Mouse (Mus musculus): ENCODE measurements around the gene Olfr776. TPM values are rescaled to one million over a fixed set of nuclear protein-coding genes. Genes with fewer than 3 reads are reported as not detected.
"Not testable (repeated sequence)": the region's sequence is repeated elsewhere in the genome, so short reads cannot be mapped to it uniquely, and the experiment has no call there.

The Olfr776 gene
- not detected in 2 replicates for polyA plus RNA-seq (2012; rRNA removed)

DNA sequence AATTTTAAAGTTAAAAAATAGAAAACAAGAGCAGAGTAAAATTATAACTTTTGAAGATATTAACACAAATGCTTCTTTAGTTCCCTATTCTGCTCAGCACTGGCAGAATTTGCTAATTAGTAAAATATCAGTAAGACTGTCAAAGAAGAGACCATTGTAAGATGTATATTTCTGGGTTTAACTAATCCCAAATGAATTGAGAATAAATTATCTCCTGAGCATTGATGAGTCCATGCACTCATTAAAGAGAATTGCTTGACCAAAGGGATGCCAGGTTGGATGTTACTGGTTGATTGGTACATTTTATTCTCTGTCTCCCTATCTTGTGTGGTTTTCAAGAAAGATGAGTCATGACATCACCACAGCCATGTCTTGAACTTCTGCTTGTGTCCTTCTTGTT is at the start of gene Olfr776:
Gene Olfr776 (plus strand): TSS at position 301 of the 400 bp plus-strand sequence.
- DNase-seq (ENCODE audit: extremely low spot score in 1 of 2, low spot score in 1 of 2) = no peak

DNA sequence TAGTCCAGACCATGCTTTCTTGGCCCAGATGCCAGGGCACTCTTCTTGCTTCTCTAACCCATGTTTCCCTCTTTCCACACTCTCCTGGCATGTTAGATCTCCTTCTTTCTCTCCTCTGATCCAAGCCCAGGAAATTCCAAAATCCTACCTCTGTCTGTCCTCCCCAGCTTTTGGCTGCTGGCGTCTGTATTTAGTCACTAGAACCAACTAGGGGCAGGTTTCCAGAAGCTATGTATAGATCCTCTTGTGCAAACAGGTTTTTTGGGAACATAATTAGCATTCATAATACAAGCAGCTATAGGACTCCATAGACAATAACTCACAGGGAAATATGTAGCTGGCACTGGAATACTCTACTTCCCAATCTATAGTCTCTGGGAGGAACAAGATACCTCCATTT is 28.2 kb upstream of the Olfr776 start:
- DNase-seq (ENCODE audit: extremely low spot score in 1 of 2, low spot score in 1 of 2) = peak in 1 of 2 experiments; percentile 34

DNA sequence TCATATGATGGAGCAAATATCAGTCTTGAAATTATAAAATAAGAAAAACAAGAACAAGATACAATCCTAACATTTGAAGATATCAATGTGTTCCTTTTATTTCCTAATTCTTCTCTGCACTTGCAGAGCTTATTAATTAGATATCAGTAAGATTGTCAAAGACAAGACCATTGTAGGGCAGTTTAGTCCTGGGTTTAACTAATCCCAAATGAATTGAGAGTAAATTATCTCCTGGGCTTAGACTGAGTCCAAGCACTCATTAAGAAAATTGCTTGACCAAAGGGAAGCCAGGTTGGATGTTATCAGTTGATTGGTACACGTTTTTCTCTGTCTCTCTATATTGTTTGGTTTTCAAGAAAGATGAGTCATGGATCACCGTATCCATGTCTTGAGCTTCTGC is 23.0 kb upstream of the Olfr776 start, which contains the start of gene Olfr774:
Gene Olfr774 (plus strand): TSS at position 301 of the 400 bp plus-strand sequence.
- no peak for DNase-seq (ENCODE audit: extremely low spot score in 1 of 2, low spot score in 1 of 2)

DNA sequence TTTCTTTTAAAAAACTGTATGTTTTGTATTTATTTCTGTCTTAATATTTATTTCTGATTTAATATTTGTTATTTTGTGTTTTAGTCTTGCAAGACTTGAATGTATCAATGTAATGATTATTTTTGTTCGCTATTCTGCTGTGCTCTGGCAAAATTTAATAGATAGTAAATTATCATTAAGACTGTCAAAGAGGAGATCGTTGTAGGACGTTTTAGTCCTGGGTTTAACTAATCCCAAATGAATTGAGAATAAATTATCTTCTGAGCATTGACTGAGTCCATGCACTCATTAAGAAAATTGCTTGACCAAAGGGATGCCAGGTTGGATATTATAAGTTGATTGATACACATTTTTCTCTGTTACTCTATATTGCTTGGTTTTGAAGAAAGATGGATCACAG is 10.8 kb upstream of the Olfr776 start, which contains the start of gene Olfr775:
Gene Olfr775 (plus strand): TSS at position 301 of the 400 bp plus-strand sequence.
- DNase-seq (ENCODE audit: extremely low spot score in 1 of 2, low spot score in 1 of 2) = no peak

DNA sequence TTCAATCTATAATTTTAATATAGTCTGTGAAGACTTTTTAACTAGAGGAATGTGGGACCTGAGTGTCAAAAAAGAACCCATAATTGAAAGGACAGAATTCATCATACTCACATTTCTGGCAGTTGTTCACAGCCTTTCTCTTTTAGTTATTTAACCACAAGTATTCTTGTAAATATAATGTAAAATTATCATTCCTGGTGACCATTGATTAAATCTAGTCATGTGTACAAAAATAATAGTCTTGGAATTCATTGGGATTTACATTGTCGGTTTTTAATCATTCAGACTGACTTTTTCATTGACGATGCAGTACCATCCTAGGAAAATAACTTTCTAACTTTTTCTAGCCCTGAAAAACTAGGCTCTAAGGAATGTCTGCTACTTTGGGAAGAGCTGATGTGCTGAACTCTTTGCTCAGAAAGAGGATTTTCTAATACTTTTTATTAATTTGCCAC is 12.2 kb downstream of the Olfr776 start, which contains the start of gene Olfr777:
Gene Olfr777 (minus strand): TSS at position 405 of the 455 bp plus-strand sequence.
- DNase-seq (ENCODE audit: extremely low spot score in 1 of 2, low spot score in 1 of 2) = no peak

DNA sequence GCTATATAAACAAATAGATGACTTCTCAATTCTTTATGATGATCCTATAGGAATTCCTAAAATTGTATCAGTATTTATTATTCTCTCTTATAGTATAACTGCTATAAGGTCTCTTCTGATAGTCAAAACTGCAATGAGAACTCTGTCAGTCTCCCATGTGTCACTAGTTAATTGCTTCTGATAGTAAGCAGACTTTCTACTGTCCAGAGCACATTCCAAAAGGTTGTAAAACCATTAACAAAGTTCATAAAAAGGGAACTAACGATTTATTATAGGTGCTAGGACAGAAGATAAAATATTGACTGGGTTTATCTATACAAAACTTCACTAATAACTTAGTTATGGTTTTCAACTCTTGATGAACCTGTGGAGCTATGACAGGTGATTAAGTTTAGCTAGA is 54.0 kb downstream of the Olfr776 start:
- not testable (repeated sequence) for DNase-seq (ENCODE audit: extremely low spot score in 1 of 2, low spot score in 1 of 2)

DNA sequence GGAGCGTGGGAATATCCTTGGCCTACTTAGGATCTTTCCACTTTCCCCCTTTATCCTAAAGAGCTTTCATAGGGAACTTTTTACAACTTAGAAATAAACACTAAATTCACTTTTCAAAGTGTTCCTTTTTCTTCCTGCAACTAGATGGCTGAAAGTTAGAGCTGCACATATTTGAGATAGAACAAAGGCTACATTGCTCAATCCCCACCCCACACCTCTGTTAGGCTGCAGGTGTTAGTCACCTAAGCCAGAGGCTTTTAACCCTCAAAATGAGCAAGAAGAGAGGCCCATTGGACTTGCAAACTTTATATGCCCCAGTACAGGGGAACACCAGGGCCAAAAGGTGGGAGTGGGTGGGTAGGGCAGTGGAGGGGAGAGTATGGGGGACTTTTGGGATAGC is 54.6 kb downstream of the Olfr776 start:
- not testable (repeated sequence) for DNase-seq (ENCODE audit: extremely low spot score in 1 of 2, low spot score in 1 of 2)

Other genes with a start within 250 kb of the Olfr776 start
- gene Olfr763, start 248.3 kb upstream of the Olfr776 start, polyA plus RNA-seq (2012; rRNA removed) = 0.04 TPM in 1 of 2 replicates, not detected in the other
- not detected in 2 replicates for gene Olfr764-ps1, start 219.2 kb upstream of the Olfr776 start, polyA plus RNA-seq (2012; rRNA removed)
- gene Olfr765, start 209.1 kb upstream of the Olfr776 start, polyA plus RNA-seq (2012; rRNA removed) = not detected in 2 replicates
- gene Olfr766-ps1, start 190.2 kb upstream of the Olfr776 start, polyA plus RNA-seq (2012; rRNA removed) = not detected in 2 replicates
- not detected in 2 replicates for gene Olfr767, start 176.2 kb upstream of the Olfr776 start, polyA plus RNA-seq (2012; rRNA removed)
- gene Olfr768, start 159.8 kb upstream of the Olfr776 start, polyA plus RNA-seq (2012; rRNA removed) = not detected in 2 replicates
- not detected in 2 replicates for gene Olfr769, start 141.3 kb upstream of the Olfr776 start, polyA plus RNA-seq (2012; rRNA removed)
- gene Olfr770, start 120.1 kb upstream of the Olfr776 start, polyA plus RNA-seq (2012; rRNA removed) = not detected in 2 replicates
- not detected in 2 replicates for gene Olfr771, start 94.4 kb upstream of the Olfr776 start, polyA plus RNA-seq (2012; rRNA removed)
- not detected in 2 replicates for gene Olfr772, start 81.2 kb upstream of the Olfr776 start, polyA plus RNA-seq (2012; rRNA removed)
- gene Olfr773, start 71.7 kb upstream of the Olfr776 start, polyA plus RNA-seq (2012; rRNA removed) = not detected in 2 replicates
- not detected in 2 replicates for gene Olfr774, start 22.9 kb upstream of the Olfr776 start, polyA plus RNA-seq (2012; rRNA removed)
- 0.04 TPM in 1 of 2 replicates, not detected in the other for gene Olfr775, start 10.7 kb upstream of the Olfr776 start, polyA plus RNA-seq (2012; rRNA removed)
- not detected in 2 replicates for gene Olfr777, start 12.4 kb downstream of the Olfr776 start, polyA plus RNA-seq (2012; rRNA removed)
- not detected in 2 replicates for gene Olfr780, start 59.0 kb downstream of the Olfr776 start, polyA plus RNA-seq (2012; rRNA removed)
- gene Olfr781, start 69.7 kb downstream of the Olfr776 start, polyA plus RNA-seq (2012; rRNA removed) = not detected in 2 replicates
- not detected in 2 replicates for gene Olfr782, start 89.7 kb downstream of the Olfr776 start, polyA plus RNA-seq (2012; rRNA removed)
- gene Olfr784, start 125.0 kb downstream of the Olfr776 start, polyA plus RNA-seq (2012; rRNA removed) = 0.08 and 0.17 TPM in 2 replicates
- not detected in 2 replicates for gene Olfr785, start 146.3 kb downstream of the Olfr776 start, polyA plus RNA-seq (2012; rRNA removed)
- gene Olfr786, start 168.2 kb downstream of the Olfr776 start, polyA plus RNA-seq (2012; rRNA removed) = 0.15 TPM in 1 of 2 replicates, not detected in the other
- not detected in 2 replicates for gene Olfr787, start 202.7 kb downstream of the Olfr776 start, polyA plus RNA-seq (2012; rRNA removed)
- gene Olfr788, start 211.9 kb downstream of the Olfr776 start, polyA plus RNA-seq (2012; rRNA removed) = 0.11 TPM in 1 of 2 replicates, not detected in the other
- gene Olfr789, start 225.6 kb downstream of the Olfr776 start, polyA plus RNA-seq (2012; rRNA removed) = not detected in 2 replicates
- gene Olfr790, start 239.4 kb downstream of the Olfr776 start, polyA plus RNA-seq (2012; rRNA removed) = not detected in 2 replicates